Mouse (Mus musculus): Measurements from ENCODE around the gene Tmem33.

The Tmem33 gene

GRCm38 (mm10) chr5:67258473-67258872, 1.9 kb upstream of the Tmem33 start:
- DNase-seq (ENCODE audit: low read depth, low spot score) = no peak

GRCm38 (mm10) chr5:67260159-67260530, 220 bp upstream of the Tmem33 start:
- DNase-seq (ENCODE audit: low read depth, low spot score) = no peak

GRCm38 (mm10) chr5:67262964-67263363, 2.6 kb downstream of the Tmem33 start:
- no peak for DNase-seq (ENCODE audit: low read depth, low spot score)

GRCm38 (mm10) chr5:67266106-67266505, 5.7 kb downstream of the Tmem33 start:
- DNase-seq (ENCODE audit: low read depth, low spot score) = no peak

GRCm38 (mm10) chr5:67269309-67269708, 8.9 kb downstream of the Tmem33 start:
- no peak for DNase-seq (ENCODE audit: low read depth, low spot score)

- no peak for DNase-seq (ENCODE audit: low read depth, low spot score)
Measured at GRCm38 (mm10) chr5:67279407-67279806, 19.0 kb downstream of the Tmem33 start.

GRCm38 (mm10) chr5:67279840-67280239, 19.5 kb downstream of the Tmem33 start:
- DNase-seq (ENCODE audit: low read depth, low spot score) = no peak

- DNase-seq (ENCODE audit: low read depth, low spot score) = no peak
Measured at GRCm38 (mm10) chr5:67280400-67280799, 20.0 kb downstream of the Tmem33 start.

GRCm38 (mm10) chr5:67295029-67295428, 34.7 kb downstream of the Tmem33 start:
- no peak for DNase-seq (ENCODE audit: low read depth, low spot score)

GRCm38 (mm10) chr5:67295682-67296081, 35.3 kb downstream of the Tmem33 start:
- no peak for DNase-seq (ENCODE audit: low read depth, low spot score)

GRCm38 (mm10) chr5:67296171-67296570, 35.8 kb downstream of the Tmem33 start:
- DNase-seq (ENCODE audit: low read depth, low spot score) = no peak

- DNase-seq (ENCODE audit: low read depth, low spot score) = no peak
Measured at GRCm38 (mm10) chr5:67297026-67297813, 36.9 kb downstream of the Tmem33 start.

GRCm38 (mm10) chr5:67299847-67300412, 39.6 kb downstream of the Tmem33 start:
- no peak for DNase-seq (ENCODE audit: low read depth, low spot score)

- no peak for DNase-seq (ENCODE audit: low read depth, low spot score)
Measured at GRCm38 (mm10) chr5:67300926-67301597, 40.7 kb downstream of the Tmem33 start.

- DNase-seq (ENCODE audit: low read depth, low spot score) = no peak
Measured at GRCm38 (mm10) chr5:67301722-67302331, 41.5 kb downstream of the Tmem33 start.

- no peak for DNase-seq (ENCODE audit: low read depth, low spot score)
Measured at GRCm38 (mm10) chr5:67303816-67304215, 43.5 kb downstream of the Tmem33 start.

GRCm38 (mm10) chr5:67306698-67307521, 46.5 kb downstream of the Tmem33 start, which contains the start of gene Slc30a9:
Gene Slc30a9, plus strand, starts transcription at chr5:67306955.
- DNase-seq (ENCODE audit: low read depth, low spot score) = peak; percentile 60

GRCm38 (mm10) chr5:67307659-67308222, 47.4 kb downstream of the Tmem33 start:
- no peak for DNase-seq (ENCODE audit: low read depth, low spot score)

- no peak for DNase-seq (ENCODE audit: low read depth, low spot score)
Measured at GRCm38 (mm10) chr5:67311811-67312521, 51.6 kb downstream of the Tmem33 start.

GRCm38 (mm10) chr5:67312522-67312851, 52.1 kb downstream of the Tmem33 start:
- DNase-seq (ENCODE audit: low read depth, low spot score) = no peak

All from brain, embryonic 18.5 days (tissue).